Mouse (Mus musculus) effector memory CD4-positive, alpha-beta T cell, adult 7 months (primary cell): ENCODE results near the gene Cpsf3. TPM values are rescaled to one million over a fixed set of nuclear protein-coding genes. Genes with fewer than 3 reads are reported as not detected.

ENCODE experiments used
- polyA plus RNA-seq: library from polyadenylated mRNA; unstranded; fragments of 100-300 nt; shearing (Covaris generic); gene quantifications from one replicate; pipeline ENCODE4 v1.2.1, GENCODE M21; 2017

The Cpsf3 gene
- 98.7 TPM for polyA plus RNA-seq

GRCm38 (mm10) chr12:21284761-21285441, at the start of gene Cpsf3:
Cpsf3 (plus strand) TSS chr12:21285391.

GRCm38 (mm10) chr12:21286243-21286622, 1.0 kb downstream of the Cpsf3 start, which contains the start of gene Itgb1bp1:
Itgb1bp1 (minus strand) TSS chr12:21286284.

GRCm38 (mm10) chr12:21315923-21316868, 31.0 kb downstream of the Cpsf3 start, which contains the start of gene Iah1:
Iah1 (plus strand) TSS chr12:21316389.

Other genes with a start within 250 kb of the Cpsf3 start
- 75.9 TPM for gene Itgb1bp1, start 893 bp downstream of the Cpsf3 start, polyA plus RNA-seq
- 17.7 TPM for gene Iah1, start 31.0 kb downstream of the Cpsf3 start, polyA plus RNA-seq
- gene Adam17, start 88.2 kb downstream of the Cpsf3 start, polyA plus RNA-seq = 36.6 TPM
- gene Ywhaq, start 132.2 kb downstream of the Cpsf3 start, polyA plus RNA-seq = 320 TPM